Mouse (Mus musculus) thymus, postnatal 14 days (tissue): ENCODE measurements around the gene R3hdm2.

Experiments
- DNase-seq: peaks from one replicate; pipeline ENCODE4 v3.0.0; 2021

The R3hdm2 gene

GRCm38 (mm10) chr10:127353909-127354895 lies 25.9 kb upstream of the R3hdm2 start, which contains the start of gene Inhbe:
Gene Inhbe, minus strand, starts transcription at chr10:127354411.
- no peak for DNase-seq

- no peak for DNase-seq
Measured at GRCm38 (mm10) chr10:127355336-127355735, 24.8 kb upstream of the R3hdm2 start.

GRCm38 (mm10) chr10:127360714-127361113 lies 19.4 kb upstream of the R3hdm2 start:
- DNase-seq, result no peak

- DNase-seq, result no peak
Measured at GRCm38 (mm10) chr10:127367116-127367515, 13.0 kb upstream of the R3hdm2 start.

GRCm38 (mm10) chr10:127368273-127368672 lies 11.9 kb upstream of the R3hdm2 start:
- DNase-seq, result no peak

- DNase-seq, result no peak
Measured at GRCm38 (mm10) chr10:127369834-127370820, 10.0 kb upstream of the R3hdm2 start, which contains the start of gene Inhbc. Gene Inhbc, minus strand, starts transcription at chr10:127370431.

- DNase-seq, result no peak
Measured at GRCm38 (mm10) chr10:127371023-127371422, 9.1 kb upstream of the R3hdm2 start.

- DNase-seq, result no peak
Measured at GRCm38 (mm10) chr10:127377700-127378099, 2.4 kb upstream of the R3hdm2 start.

GRCm38 (mm10) chr10:127379654-127380053 lies 473 bp upstream of the R3hdm2 start:
- DNase-seq, result no peak

- peak; percentile 71 for DNase-seq
Measured at GRCm38 (mm10) chr10:127380767-127381742, 928 bp downstream of the R3hdm2 start.

GRCm38 (mm10) chr10:127381743-127382134 lies 1.6 kb downstream of the R3hdm2 start:
- no peak for DNase-seq

- no peak for DNase-seq
Measured at GRCm38 (mm10) chr10:127391774-127392173, 11.6 kb downstream of the R3hdm2 start.

GRCm38 (mm10) chr10:127404701-127405100 lies 24.6 kb downstream of the R3hdm2 start:
- DNase-seq, result no peak

- no peak for DNase-seq
Measured at GRCm38 (mm10) chr10:127407391-127407790, 27.3 kb downstream of the R3hdm2 start.

- DNase-seq, result no peak
Measured at GRCm38 (mm10) chr10:127412101-127412500, 32.0 kb downstream of the R3hdm2 start.

- no peak for DNase-seq
Measured at GRCm38 (mm10) chr10:127412776-127413175, 32.6 kb downstream of the R3hdm2 start.

GRCm38 (mm10) chr10:127413585-127413984 lies 33.5 kb downstream of the R3hdm2 start:
- no peak for DNase-seq

GRCm38 (mm10) chr10:127414141-127414540 lies 34.0 kb downstream of the R3hdm2 start:
- DNase-seq, result no peak

GRCm38 (mm10) chr10:127420131-127420530 lies 40.0 kb downstream of the R3hdm2 start:
- DNase-seq, result no peak

- no peak for DNase-seq
Measured at GRCm38 (mm10) chr10:127420676-127421353, 40.7 kb downstream of the R3hdm2 start.

GRCm38 (mm10) chr10:127422047-127422446 lies 41.9 kb downstream of the R3hdm2 start:
- no peak for DNase-seq
